Mouse (Mus musculus) E14TG2a.4 (cell line): ENCODE data around the gene AU022252.

ENCODE experiments used
- H3K27me3 ChIP-seq: 2 replicates; pipeline ENCODE4 v1.6.1; 2014; ENCODE audit warnings: low read length, control low read depth; ENCODE audit not compliant: insufficient read depth
- H3K36me3 ChIP-seq: 2 replicates; pipeline ENCODE4 v1.6.1; 2014; ENCODE audit warnings: low read length, control low read depth; ENCODE audit not compliant: insufficient read depth
- H3K4me1 ChIP-seq: replicated peaks from 2 replicates; pipeline ENCODE4 v1.6.1; 2014; ENCODE audit warnings: low read depth, low read length, control low read depth
- H3K4me3 ChIP-seq: replicated peaks from 2 replicates; pipeline ENCODE4 v1.5.1; 2014; ENCODE audit warnings: mild to moderate bottlenecking, low read length
- H3K9me3 ChIP-seq: 2 replicates; pipeline ENCODE4 v1.6.1; 2014; ENCODE audit warnings: low read length, control low read depth
- CTCF ChIP-seq: conservative IDR thresholded peaks from 2 replicates; pipeline ENCODE4 v1.5.1; 2014; ENCODE audit warnings: low read length
- NANOG ChIP-seq: IDR thresholded peaks from 2 replicates; pipeline ENCODE4 v1.6.1; 2014; ENCODE audit warnings: borderline replicate concordance, low read length, mixed read lengths
- POU5F1 ChIP-seq: IDR thresholded peaks from 2 replicates; pipeline ENCODE4 v1.6.1; 2014; ENCODE audit warnings: low read length, borderline replicate concordance

Gene AU022252

DNA sequence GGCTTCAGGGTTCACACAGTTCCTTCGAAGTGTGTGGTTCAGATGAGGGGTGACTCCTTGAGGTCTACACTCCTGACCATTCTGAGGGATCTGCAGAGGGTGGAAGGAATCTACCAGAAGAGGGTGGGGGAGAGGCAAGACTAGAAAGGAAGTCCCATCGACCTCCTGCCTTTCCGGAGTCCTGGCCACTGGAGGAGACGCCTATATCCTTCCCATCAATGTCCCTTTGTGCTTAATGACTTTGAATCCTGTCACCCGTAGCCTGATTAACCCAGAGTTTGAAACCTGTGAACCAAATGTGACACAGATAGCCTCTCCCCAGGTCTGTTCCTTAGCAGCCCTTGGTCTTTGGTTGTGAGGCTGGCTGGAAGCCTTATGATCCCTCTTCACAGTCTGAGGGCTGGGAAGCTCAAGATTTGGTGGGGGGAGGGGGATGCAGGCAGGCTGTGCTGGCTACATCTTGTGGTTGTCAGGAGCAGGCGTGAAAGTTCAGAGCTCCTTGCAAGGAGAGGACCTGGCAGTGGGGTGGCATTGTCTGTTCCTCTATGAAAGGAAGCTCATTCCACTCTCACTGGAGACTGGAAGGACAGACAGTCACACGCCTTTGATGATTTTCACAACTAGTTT lies 28.7 kb upstream of the AU022252 start:
- no peaks in the 10 kb centered on the region for H3K9me3 ChIP-seq
- H3K4me3 ChIP-seq = no peak overlapping the region
- no peak for TF ChIP-seq NANOG
- TF ChIP-seq POU5F1 = no peak
- TF ChIP-seq CTCF = no peak
- peaks cover 59% of the 10 kb centered on the region for H3K4me1 ChIP-seq
- H3K36me3 ChIP-seq = no peaks in the 10 kb centered on the region
- H3K27me3 ChIP-seq = no peaks in the 10 kb centered on the region

DNA sequence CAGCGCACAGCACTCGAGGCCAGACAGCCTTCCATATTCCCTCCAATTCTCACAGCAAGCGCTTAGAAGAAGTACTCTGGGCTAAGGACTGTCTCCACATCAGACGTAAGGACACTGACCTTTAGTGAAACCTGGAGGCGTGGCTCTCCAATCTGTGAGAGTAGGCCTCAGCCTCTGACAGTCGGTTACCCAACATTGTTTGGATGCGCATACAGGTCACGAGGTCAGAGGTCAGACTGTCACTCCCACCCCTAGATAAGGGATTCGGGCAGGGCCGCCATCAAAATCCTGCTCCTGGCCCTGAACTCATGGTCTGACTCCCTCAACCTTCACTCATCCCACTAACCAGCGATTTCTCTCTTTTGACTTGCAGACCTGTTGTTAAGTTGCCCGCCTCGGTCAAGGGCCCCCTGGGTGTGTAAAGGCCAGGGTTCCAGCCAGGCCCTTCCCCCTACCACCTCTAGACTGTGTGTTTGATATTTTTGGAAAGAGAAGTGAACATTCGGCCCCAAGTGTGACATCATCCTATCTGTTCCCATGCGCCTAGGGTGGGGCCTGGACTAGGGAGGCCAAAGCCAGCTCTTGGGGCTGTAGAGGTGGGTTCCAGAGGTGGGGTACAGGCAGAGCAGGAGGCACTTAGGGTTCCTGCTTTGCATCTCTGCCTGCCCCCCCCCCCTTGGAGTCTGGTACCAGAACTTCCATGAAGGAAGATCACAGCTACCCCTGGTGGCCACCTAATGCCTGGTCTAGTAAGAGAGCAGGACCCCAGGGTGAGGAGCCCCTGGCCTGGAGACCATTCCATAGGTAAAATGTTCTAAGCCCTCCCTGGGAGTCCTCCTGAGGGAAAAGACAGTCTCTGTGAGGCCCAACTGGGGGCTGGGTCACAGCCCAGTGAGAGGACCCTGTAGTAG lies 27.1 kb upstream of the AU022252 start:
- TF ChIP-seq NANOG = no peak
- H3K27me3 ChIP-seq = 0 out of 2 replicates have a peak, but pooled peaks cover 3% of the 10 kb centered on the region
- H3K4me1 ChIP-seq = peaks cover 70% of the 10 kb centered on the region
- no peaks in the 10 kb centered on the region for H3K36me3 ChIP-seq
- H3K9me3 ChIP-seq = no peaks in the 10 kb centered on the region
- H3K4me3 ChIP-seq = no peak overlapping the region

DNA sequence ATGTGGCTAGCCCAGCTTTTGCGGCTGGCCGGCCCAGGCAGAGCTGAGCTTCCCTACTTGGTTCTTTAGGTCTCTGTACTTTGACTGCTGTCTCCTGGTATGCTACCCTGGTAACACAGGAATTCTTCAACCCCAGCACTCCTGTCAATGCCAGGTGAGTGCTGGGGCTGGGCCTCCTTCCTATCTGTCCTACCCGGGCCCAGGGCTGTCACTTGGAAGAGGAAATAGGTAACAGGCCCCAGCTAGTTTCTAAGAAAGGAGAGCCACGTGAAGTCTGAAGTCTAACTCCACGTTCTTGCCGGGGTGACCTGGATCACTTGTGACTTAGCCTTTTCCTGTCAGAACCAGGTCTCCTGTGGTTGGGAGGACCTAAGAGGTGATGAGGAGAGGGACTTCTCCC lies 24.6 kb upstream of the AU022252 start:
- peaks cover 25% of the 10 kb centered on the region for H3K27me3 ChIP-seq
- no peaks in the 10 kb centered on the region for H3K9me3 ChIP-seq
- no peak for TF ChIP-seq NANOG
- TF ChIP-seq POU5F1 = no peak
- TF ChIP-seq CTCF = no peak
- no peaks in the 10 kb centered on the region for H3K36me3 ChIP-seq
- H3K4me1 ChIP-seq = peaks cover 65% of the 10 kb centered on the region
- H3K4me3 ChIP-seq = no peak overlapping the region

DNA sequence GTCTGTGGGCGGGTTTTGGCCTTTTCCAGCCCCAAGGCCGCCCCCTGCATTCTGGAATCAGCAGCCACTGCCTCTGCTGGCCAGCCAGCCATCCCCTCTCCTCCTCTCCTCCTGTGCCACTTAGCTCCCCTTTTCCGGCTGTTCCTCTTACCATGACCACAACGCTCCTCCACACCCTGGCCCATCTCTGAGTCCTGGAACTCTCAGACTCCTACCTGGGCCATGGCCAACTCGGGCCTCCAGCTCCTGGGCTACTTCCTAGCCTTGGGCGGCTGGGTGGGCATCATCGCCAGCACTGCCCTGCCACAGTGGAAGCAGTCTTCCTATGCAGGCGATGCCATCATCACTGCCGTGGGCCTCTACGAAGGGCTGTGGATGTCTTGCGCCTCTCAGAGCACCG lies 22.8 kb upstream of the AU022252 start, which contains the start of gene Cldn19:
Gene Cldn19, plus strand, starts transcription at position 64 of the 400 bp plus-strand sequence.
- Histone ChIP-seq H3K4me3 (peak within 1 kb of the TSS; percentile 74), H3K4me1 (peaks cover 51% of the 10 kb centered on the region), H3K9me3 (no peaks in the 10 kb centered on the region), H3K36me3 (no peaks in the 10 kb centered on the region), H3K27me3 (peaks cover 25% of the 10 kb centered on the region)
- no peak for TF ChIP-seq NANOG
- no peak for TF ChIP-seq POU5F1
- no peak for TF ChIP-seq CTCF

DNA sequence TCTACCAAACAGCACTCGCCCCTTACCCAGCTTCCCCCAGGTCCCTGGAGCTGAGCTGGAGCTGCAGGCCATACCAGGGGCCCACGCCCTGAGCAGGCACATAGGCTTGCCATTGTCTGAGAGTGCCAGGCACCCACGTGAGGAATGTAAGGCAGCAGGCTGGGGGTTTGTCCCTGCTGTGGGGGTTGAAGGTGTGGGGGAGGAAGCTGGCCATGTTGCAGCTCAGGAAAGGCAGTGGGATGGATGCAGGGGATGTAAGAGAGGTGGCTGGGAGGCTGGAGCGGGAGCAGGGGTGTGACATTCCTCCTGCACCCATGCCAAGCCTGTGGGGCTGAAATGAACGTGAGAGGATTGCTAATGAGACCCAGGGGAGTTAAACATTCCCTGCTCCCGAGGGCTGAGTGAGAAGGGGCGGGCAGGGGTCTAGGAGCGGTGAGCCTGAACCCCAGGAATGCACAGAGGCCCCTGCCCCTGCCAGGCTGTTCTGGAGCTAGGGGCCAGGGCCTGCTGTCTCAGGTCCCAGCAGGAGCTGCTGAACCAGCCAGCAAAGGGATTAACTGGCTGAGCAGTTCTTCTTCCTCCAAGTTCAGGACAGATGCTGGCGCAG lies 21.6 kb upstream of the AU022252 start:
- H3K9me3 ChIP-seq = no peaks in the 10 kb centered on the region

DNA sequence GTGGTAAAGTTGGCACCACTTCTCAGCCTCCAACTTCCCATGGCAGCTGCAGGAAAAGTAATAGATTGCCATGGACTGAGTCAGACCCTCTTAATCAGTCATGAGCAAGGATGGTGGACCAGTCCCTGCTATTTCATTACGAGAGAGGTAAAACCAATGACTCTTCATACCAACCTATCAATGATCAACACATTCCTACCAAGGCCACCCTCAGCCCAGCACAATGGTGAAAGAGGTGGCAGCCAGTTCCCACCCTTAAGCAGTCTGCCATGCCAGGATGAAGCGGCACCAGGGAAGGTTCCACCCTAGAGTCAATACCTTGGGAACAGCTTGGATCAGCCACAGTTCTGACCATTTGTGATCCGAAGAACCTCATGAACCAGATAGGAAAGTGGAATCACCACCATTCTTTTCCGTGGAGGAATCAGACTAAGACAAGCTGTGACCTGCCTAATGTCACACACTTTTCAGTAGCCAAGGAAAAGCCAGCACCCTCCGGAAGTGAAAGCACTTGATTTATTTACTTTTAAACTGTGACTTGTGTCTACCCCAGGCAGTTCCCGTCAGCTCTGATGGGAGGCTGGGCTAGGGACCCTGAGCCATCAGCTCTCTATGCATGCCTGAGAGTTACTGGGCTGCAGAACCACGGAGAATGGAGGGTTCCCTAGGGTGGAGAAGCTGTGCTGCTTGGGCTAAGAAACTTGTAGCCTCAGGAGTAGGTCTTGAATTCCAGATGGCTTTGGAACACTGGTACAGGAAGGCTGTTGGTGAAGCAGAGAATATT lies 19.7 kb upstream of the AU022252 start:
- peaks cover 12% of the 10 kb centered on the region; the same call in 1 of the 2 replicates for H3K36me3 ChIP-seq
- H3K4me1 ChIP-seq = peaks cover 51% of the 10 kb centered on the region
- TF ChIP-seq POU5F1 (no peak), CTCF (no peak), NANOG (no peak)
- H3K27me3 ChIP-seq = peaks cover 25% of the 10 kb centered on the region
- H3K4me3 ChIP-seq = no peak overlapping the region
- no peaks in the 10 kb centered on the region for H3K9me3 ChIP-seq

More for the DNA sequence above, 21.6 kb upstream of the AU022252 start:
- Histone ChIP-seq H3K4me3 (0 out of 2 replicates have a peak overlapping the region, but pooled peaks have one; percentile 13), H3K27me3 (peaks cover 25% of the 10 kb centered on the region), H3K36me3 (no peaks in the 10 kb centered on the region), H3K4me1 (peaks cover 49% of the 10 kb centered on the region)
- TF ChIP-seq CTCF = no peak
- no peak for TF ChIP-seq NANOG
- TF ChIP-seq POU5F1 = no peak

DNA sequence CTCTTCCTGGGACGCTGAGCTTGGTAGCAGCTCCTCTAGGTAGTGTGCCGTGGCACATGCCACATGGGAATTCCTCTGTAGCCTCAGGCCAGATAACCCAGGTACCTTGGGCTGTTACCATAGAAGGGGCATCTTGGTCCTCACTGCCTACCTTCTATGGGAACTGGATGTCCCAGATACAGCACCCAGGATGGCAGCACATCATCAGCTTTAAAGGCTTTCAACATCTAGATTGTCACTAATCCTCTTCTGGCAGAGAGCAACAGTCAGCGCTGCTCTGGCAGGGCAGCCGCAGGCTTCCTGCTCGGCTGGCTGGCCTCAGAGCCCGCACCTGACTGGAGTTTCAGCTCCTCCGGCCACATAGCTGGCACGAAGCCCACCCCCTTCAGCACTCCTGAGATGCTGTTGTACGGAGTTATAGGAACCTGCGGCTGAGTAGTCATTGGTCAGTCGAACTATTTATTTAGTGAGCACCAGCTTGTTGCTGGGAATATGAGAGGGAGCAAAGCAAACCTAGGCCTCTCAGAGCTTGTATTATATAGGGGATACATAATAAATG lies 16.0 kb upstream of the AU022252 start:
- peaks cover 11% of the 10 kb centered on the region for H3K27me3 ChIP-seq
- TF ChIP-seq POU5F1 (no peak), CTCF (no peak)
- no peaks in the 10 kb centered on the region for H3K9me3 ChIP-seq
- peak overlapping the region; percentile 65; the same call in 1 of the 2 replicates for H3K4me3 ChIP-seq
- peaks cover 48% of the 10 kb centered on the region for H3K36me3 ChIP-seq
- H3K4me1 ChIP-seq = peaks cover 65% of the 10 kb centered on the region
